Mouse (Mus musculus): ENCODE results near the gene Mrpl23. TPM values are rescaled to one million over a fixed set of nuclear protein-coding genes. Genes with fewer than 3 reads are reported as not detected.

Gene Mrpl23
- total and polyA plus RNA-seq, 3 experiments: 11.4 to 48.2 TPM; not detected in 1

DNA sequence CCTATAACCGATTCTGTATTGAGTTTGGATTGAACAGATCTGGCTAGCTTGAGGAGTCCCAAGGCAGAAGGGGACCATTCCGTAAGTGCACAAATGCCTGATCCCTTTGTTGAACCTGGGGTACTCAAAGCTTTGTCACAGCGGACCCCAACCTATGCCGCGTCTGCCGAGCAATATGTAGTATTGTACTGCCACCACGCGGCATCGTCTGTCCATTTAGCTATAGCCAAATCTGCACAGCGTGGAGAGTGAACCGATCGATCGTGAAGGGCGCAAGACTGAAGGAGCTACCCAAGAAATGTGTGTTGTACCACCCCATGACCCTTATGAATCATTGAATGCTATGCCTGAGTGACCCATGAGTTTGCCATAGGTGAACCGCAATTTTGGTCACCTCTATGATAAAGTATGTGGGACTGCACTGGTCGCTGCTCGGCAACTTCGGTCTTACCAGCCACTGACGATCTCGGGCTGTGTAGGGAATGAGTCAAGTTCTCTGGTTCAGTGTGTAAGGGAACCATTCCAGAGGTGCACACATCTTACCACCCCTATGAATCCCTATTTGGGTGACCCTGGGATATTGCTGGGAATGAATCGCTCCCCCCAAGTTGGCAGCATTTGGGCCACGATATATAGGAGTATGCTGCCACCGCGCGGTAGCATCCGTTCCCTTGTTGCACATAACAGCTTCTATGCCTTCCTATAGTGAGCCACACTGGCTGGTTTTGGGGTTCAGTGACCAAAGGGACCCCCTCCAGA, 47.8 kb downstream of the Mrpl23 start:
- Histone ChIP-seq H3K4me1 (ENCODE audit: control insufficient read depth in 1 of 2, insufficient read depth in 2 of 2, low read length in 2 of 2) (no peaks in the 10 kb centered on the region), H3K36me3 (ENCODE audit: control insufficient read depth in 1 of 2, insufficient read depth in 2 of 2, low read length in 2 of 2) (no peaks in the 10 kb centered on the region), H3K79me2 (ENCODE audit: control insufficient read depth, insufficient read depth, low read length, poor library complexity) (no peaks in the 10 kb centered on the region), H3K9ac (ENCODE audit: control insufficient read depth, low read depth, low read length, poor library complexity, severe bottlenecking) (no peak overlapping the region), H3K27ac (ENCODE audit: control insufficient read depth, low read depth, low read length) (no peak overlapping the region), H3K9me3 (replicated peaks; ENCODE audit: insufficient read depth, low read length) (no peaks in the 10 kb centered on the region), H3K4me3 (ENCODE audit: control insufficient read depth in 1 of 2, insufficient read depth in 1 of 2, low read depth in 2 of 2, low read length in 2 of 2) (no peak overlapping the region), H3K27me3 (ENCODE audit: control insufficient read depth in 1 of 2, insufficient read depth in 2 of 2, low read length in 2 of 2) (no peaks in the 10 kb centered on the region)
- no peak for DNase-seq (ENCODE audit: low read depth, low spot score)
- TF ChIP-seq USF2 (IDR thresholded peaks at IDR 0.05; ENCODE audit: borderline replicate concordance in 1 of 2, insufficient read depth in 1 of 2, low read depth in 1 of 2, low read length in 2 of 2): no peak
- TF ChIP-seq RAD21 (IDR thresholded peaks at IDR 0.05; ENCODE audit: low read depth, low read length): no peak
- TF ChIP-seq KAT2A (conservative IDR thresholded peaks at IDR 0.05; ENCODE audit: low read depth, low read length): no peak
- no peak for TF ChIP-seq CHD1 (IDR thresholded peaks at IDR 0.05; ENCODE audit: low read depth, low read length)
- no peak for TF ChIP-seq GATA1 (IDR thresholded peaks at IDR 0.05; ENCODE audit: low read depth, low read length)

DNA sequence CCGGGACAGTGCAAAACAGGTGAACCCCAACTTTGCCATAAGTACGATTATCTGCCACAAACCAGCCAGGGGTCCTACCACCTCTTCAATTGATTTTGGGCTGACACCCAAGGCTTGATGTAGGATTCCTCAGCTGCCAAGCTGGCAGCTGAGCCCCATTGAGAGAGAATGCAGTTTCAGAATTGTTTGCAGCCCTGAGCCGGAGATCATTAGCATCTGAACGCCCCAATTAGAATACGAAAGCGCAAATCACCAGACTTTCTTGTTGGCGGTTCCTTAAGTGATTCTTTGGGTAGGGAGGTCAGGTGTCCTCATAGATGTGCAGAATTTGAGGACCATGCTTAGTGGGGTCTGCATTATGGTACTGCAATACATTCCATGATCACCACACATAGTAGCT, 48.7 kb downstream of the Mrpl23 start:
- no peak overlapping the region for H3K9ac ChIP-seq (ENCODE audit: control insufficient read depth, low read depth, low read length, poor library complexity, severe bottlenecking)
- H3K36me3 ChIP-seq (ENCODE audit: control insufficient read depth in 1 of 2, insufficient read depth in 2 of 2, low read length in 2 of 2): no peaks in the 10 kb centered on the region
- no peak for DNase-seq (ENCODE audit: low read depth, low spot score)
- H3K4me3 ChIP-seq (ENCODE audit: control insufficient read depth in 1 of 2, insufficient read depth in 1 of 2, low read depth in 2 of 2, low read length in 2 of 2): no peak overlapping the region
- H3K4me1 ChIP-seq (ENCODE audit: control insufficient read depth in 1 of 2, insufficient read depth in 2 of 2, low read length in 2 of 2): no peaks in the 10 kb centered on the region
- no peak for TF ChIP-seq POLR2AphosphoS5 (IDR thresholded peaks at IDR 0.05; ENCODE audit: borderline replicate concordance, low read depth, low read length)
- TF ChIP-seq GATA1 (IDR thresholded peaks at IDR 0.05; ENCODE audit: low read depth, low read length): no peak
- TF ChIP-seq BHLHE40 (IDR thresholded peaks at IDR 0.05; ENCODE audit: borderline replicate concordance, low read depth, low read length): no peak
- H3K9me3 ChIP-seq (replicated peaks; ENCODE audit: insufficient read depth, low read length): no peaks in the 10 kb centered on the region
- no peaks in the 10 kb centered on the region for H3K27me3 ChIP-seq (ENCODE audit: control insufficient read depth in 1 of 2, insufficient read depth in 2 of 2, low read length in 2 of 2)
- no peak overlapping the region for H3K27ac ChIP-seq (ENCODE audit: control insufficient read depth, low read depth, low read length)
- H3K79me2 ChIP-seq (ENCODE audit: control insufficient read depth, insufficient read depth, low read length, poor library complexity): no peaks in the 10 kb centered on the region

DNA sequence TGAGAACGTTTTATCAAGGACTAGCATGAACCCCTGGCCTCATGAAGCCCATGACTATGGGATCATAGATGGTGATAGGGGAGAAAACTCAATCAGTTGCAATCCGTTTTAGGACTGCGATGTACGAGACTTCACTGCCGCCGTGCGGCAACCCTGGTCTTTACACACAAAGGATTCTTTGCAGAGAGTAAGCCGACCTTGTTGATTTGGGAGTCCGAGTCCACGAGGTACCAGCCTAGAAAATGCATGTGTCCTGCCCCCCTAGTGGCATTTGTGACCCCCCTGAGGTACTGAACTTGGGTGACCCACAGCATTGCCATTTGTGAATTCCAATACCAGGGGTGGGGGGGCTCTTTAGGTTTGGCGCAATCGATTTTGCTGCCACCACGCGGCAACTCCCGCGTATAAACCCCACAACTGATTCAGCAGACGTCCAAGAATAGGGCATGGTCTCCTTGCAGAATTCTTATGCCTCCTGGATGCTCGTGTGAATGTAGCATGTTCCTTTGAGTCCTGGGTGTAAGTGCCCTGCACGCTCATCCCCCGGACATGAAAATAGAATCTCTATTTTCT, 49.3 kb downstream of the Mrpl23 start:
- Histone ChIP-seq H3K27me3 (ENCODE audit: control insufficient read depth in 1 of 2, insufficient read depth in 2 of 2, low read length in 2 of 2) (no peaks in the 10 kb centered on the region), H3K4me3 (ENCODE audit: control insufficient read depth in 1 of 2, insufficient read depth in 1 of 2, low read depth in 2 of 2, low read length in 2 of 2) (no peak overlapping the region), H3K9ac (ENCODE audit: control insufficient read depth, low read depth, low read length, poor library complexity, severe bottlenecking) (no peak overlapping the region), H3K79me2 (ENCODE audit: control insufficient read depth, insufficient read depth, low read length, poor library complexity) (no peaks in the 10 kb centered on the region), H3K9me3 (replicated peaks; ENCODE audit: insufficient read depth, low read length) (no peaks in the 10 kb centered on the region), H3K4me1 (ENCODE audit: control insufficient read depth in 1 of 2, insufficient read depth in 2 of 2, low read length in 2 of 2) (no peaks in the 10 kb centered on the region), H3K27ac (ENCODE audit: control insufficient read depth, low read depth, low read length) (no peak overlapping the region), H3K36me3 (ENCODE audit: control insufficient read depth in 1 of 2, insufficient read depth in 2 of 2, low read length in 2 of 2) (no peaks in the 10 kb centered on the region)
- no peak for DNase-seq (ENCODE audit: low read depth, low spot score)
- TF ChIP-seq SMC3 (IDR thresholded peaks at IDR 0.05; ENCODE audit: low read depth, low read length) (no peak), MAZ (IDR thresholded peaks at IDR 0.05; ENCODE audit: low read depth, low read length) (no peak), BHLHE40 (IDR thresholded peaks at IDR 0.05; ENCODE audit: borderline replicate concordance, low read depth, low read length) (no peak), MYC (IDR thresholded peaks at IDR 0.05; ENCODE audit: low read depth, low read length) (no peak), MAX (IDR thresholded peaks at IDR 0.05; ENCODE audit: low read length) (no peak), GATA1 (IDR thresholded peaks at IDR 0.05; ENCODE audit: low read depth, low read length) (no peak), EP300 (IDR thresholded peaks at IDR 0.05; ENCODE audit: low read depth in 1 of 2, low read length in 2 of 2) (no peak), HCFC1 (IDR thresholded peaks at IDR 0.05; ENCODE audit: low read depth, low read length) (no peak), MAFK (IDR thresholded peaks at IDR 0.05; ENCODE audit: borderline replicate concordance, low read depth, low read length) (no peak), CHD2 (IDR thresholded peaks at IDR 0.05; ENCODE audit: low read length) (no peak), POLR2AphosphoS2 (IDR thresholded peaks at IDR 0.05; ENCODE audit: low read length) (no peak), ZC3H11A (IDR thresholded peaks at IDR 0.05; ENCODE audit: low read depth, low read length) (no peak), RAD21 (IDR thresholded peaks at IDR 0.05; ENCODE audit: low read depth, low read length) (no peak)
